Mouse (Mus musculus) CD4-positive naive resting alpha-beta T cell, adult 57 days (primary cell): ENCODE data around the gene Trappc3. TPM values are rescaled to one million over a fixed set of nuclear protein-coding genes. Genes with fewer than 3 reads are reported as not detected.

Experiments
- total RNA-seq: library from RNA; stranded (reverse); gene quantifications from one replicate; pipeline ENCODE4 v1.2.4, GENCODE M21; 2023

The Trappc3 gene
- total RNA-seq = 36.3 TPM

DNA sequence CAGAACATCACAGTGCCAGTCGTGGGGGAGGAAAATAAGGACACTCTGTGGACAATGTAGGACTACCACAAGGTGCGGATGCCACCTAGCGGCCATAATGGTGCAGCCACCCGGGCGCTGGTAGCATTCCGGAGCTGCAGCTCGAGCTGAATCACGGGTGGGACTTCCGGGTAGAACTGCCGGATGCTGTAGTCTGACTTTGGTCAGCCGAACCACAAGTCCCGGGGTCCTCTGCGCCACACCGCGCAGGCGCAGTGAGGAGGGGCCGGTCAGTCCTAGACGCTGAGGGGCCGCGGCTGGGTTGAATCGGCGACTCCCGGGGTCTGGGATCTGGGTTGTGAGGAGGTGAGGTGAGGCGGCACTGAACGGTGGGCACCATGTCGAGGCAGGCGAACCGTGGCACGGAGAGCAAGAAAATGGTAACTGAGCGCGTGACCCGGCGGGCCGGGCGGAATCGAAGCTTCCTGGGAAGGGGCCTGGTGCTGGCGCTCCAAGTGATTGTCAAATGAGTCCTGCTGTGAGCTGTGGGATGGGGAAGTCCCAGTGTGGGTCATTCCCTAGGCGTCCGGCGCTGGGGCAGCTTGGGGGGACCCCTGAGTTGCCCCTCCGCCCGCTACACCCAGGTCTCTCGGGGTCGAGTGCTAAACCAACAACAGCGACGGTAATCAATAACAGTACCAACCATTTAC, at the start of gene Trappc3:
Trappc3 (plus strand) TSS at position 207 of the 689 bp plus-strand sequence.

DNA sequence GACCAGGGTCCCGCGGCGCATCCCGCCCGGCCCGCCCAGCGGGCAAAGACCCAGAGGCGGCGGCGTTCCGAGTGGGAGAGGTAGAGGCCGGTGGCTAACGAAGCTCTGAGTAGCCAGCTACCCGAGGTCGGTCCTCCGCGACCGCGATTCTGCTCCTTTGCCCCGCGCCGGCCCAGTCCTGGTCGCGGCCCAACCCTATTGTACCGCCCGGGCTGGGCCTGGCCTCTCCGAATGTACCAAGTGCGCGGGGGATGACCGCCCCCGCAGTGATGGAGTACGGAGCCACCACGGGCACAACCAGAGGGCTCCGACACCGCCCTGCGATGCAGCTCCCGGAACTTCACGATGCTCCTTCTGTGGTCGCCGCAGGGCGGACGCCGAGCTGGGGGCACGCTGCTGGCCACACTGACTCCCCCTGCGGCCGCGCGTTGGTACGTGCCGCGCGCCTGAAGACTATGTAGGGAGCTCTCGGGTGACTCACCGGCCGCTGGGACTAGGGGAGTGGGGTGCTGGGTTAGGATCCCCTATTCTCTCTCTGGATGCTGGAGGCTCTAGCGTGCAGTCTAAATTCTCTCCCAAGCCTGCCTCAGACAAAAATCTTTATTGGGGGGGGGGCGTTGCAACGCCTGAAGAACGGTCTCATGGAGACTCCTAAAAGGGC, 5.9 kb upstream of the Trappc3 start, which contains the start of gene Map7d1:
Map7d1 (minus strand) TSS at position 213 of the 661 bp plus-strand sequence.

DNA sequence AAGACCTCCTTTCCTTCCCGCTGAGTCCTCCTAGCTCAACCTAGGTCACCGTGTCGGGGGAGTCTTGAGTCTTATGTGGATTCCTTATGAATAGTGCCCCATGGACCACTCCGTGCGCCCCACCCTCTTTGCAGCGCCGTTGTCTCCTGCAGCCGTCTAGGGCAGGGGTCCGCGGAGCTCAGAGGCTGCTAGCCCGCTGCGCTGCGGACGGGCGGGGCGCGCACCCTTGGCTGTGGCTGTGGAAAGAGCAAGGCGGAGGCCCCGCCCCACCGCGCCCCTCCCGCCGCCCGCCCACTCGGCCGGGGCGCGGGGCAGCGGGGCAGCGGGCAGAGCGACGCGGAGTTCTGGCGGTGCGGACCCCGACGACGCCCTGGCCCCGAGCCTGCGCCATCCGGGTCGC, 24.4 kb downstream of the Trappc3 start, which contains the start of gene Col8a2:
Col8a2 (plus strand) TSS at position 302 of the 400 bp plus-strand sequence.

DNA sequence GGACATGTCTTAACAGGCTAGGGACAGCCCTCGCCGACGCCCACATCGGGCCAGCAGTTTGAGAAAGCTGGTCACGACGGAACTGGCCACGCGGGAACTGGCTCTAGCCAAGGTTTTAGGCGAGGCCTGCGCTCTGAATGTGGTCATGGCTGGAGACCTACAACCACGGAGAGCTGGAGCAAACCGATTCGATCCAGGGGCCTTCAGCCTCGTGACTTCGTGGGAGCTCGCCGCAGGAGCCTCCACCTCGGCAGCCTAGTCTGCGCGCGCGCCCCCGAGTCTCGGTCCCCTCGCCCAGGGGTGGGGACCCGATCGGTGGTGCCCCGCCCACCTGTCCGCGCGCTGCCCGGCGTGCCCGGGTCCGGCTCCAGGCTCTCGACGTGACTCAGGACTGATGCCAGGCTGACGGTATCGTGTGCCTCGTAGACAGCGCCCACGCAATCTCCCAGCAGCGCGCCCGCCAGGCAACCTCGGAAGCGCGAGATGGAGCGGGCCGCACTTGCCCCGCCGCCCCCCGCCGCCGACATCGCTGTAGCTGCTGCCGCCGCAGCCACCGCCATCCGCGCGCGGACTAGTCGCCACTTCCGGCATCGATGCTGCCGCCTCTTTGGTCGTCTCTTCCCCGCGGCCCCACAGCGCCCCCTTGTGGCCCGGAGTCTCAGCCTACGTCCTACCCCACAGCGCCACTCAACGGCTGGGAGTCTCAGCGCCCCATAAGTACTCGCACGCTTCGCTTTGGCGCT, 59.2 kb downstream of the Trappc3 start, which contains the start of gene Adprhl2:
Adprhl2 (minus strand) TSS at position 593 of the 743 bp plus-strand sequence.

DNA sequence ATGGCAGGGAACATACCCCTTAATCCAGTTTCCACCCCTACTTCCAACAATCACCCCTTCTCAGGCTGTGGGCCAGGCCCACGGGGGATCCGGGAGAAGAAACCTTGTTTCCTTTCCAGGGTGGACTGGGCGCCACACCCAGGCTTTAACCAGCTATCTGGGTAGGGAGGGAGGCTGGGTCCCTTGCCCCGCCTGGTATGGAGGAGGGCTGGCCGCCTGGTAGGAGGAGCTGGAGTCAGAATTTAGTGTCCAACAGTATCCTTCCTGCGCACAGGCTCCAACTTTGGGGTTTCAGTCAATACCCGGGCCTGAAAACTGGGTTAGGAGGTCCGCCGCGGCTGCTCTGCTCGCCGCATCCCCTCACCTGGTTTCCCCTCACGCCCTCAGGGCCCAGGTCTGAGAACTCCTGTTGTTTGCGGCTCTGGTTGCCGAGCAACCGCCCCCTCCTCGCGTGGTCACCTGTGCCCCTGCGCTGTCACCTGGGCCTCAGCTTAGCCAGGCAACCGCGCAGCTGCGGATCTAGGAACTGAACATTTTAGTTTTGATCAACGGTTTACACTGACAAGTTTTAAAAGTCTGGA, 63.2 kb downstream of the Trappc3 start, which contains the start of gene Tekt2:
Tekt2 (minus strand) TSS at position 408 of the 581 bp plus-strand sequence.

Other genes starting within 250 kb of the Trappc3 start
- 4.6 TPM for gene Csf3r, start 237.8 kb upstream of the Trappc3 start, total RNA-seq
- 46.9 TPM for gene Mrps15, start 215.4 kb upstream of the Trappc3 start, total RNA-seq
- 1.2 TPM for gene Oscp1, start 203.8 kb upstream of the Trappc3 start, total RNA-seq
- 11.0 TPM for gene Lsm10, start 165.7 kb upstream of the Trappc3 start, total RNA-seq
- gene Stk40, start 158.4 kb upstream of the Trappc3 start, total RNA-seq = 25.2 TPM
- 15.0 TPM for gene Eva1b, start 114.6 kb upstream of the Trappc3 start, total RNA-seq
- 1.0 TPM for gene Sh3d21, start 98.8 kb upstream of the Trappc3 start, total RNA-seq
- 645 TPM for gene Thrap3, start 59.6 kb upstream of the Trappc3 start, total RNA-seq
- 52.5 TPM for gene Map7d1, start 6.0 kb upstream of the Trappc3 start, total RNA-seq
- gene Col8a2, start 24.5 kb downstream of the Trappc3 start, total RNA-seq = not detected
- 37.7 TPM for gene Adprhl2, start 59.4 kb downstream of the Trappc3 start, total RNA-seq
- gene Tekt2, start 63.4 kb downstream of the Trappc3 start, total RNA-seq = not detected
- 41.9 TPM for gene Ago3, start 167.2 kb downstream of the Trappc3 start, total RNA-seq
- gene Ago1, start 206.3 kb downstream of the Trappc3 start, total RNA-seq = 46.8 TPM